Mouse (Mus musculus): Measurements from ENCODE around the gene Gm26992. TPM values are rescaled to one million over a fixed set of nuclear protein-coding genes. Genes with fewer than 3 reads are reported as not detected.

Gm26992 gene
- polyA plus RNA-seq (2015; fragmentation: Nextera tagmentation; extraction: Ambion mirVana): not detected in 2 replicates

DNA sequence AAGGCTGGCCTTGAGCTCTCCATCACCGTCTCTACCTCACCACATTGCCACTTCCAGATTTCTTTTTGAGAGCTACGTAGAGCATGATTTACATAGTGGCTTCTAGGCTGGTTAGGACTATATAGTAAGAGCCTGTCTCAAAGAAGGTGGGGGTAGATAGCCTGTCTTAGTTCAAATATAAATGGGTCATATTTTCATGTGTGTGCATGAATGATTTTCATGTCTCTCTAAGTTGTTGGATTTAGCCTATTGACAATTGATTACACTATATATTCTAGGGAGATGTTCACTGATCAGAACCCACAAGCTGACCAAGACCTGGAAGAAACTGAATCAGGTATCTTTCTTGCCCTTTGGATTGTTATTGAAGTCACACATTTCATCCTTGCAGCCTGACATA, at the start of gene Gm26992:
Gm26992 (plus strand) TSS at position 301 of the 400 bp plus-strand sequence.

GRCm38 (mm10) chrX:103414167-103414566, 7.6 kb upstream of the Gm26992 start, which contains the start of gene Tsx:
Tsx (plus strand) TSS chrX:103414467.

Other genes starting within 250 kb of the Gm26992 start
- gene Nap1l2, start 235.4 kb upstream of the Gm26992 start, polyA plus RNA-seq (2015; fragmentation: Nextera tagmentation; extraction: Ambion mirVana): 0.24 TPM in 2 replicates
- not detected in 2 replicates for gene Cdx4, start 100.6 kb upstream of the Gm26992 start, polyA plus RNA-seq (2015; fragmentation: Nextera tagmentation; extraction: Ambion mirVana)
- gene Chic1, start 65.5 kb upstream of the Gm26992 start, polyA plus RNA-seq (2015; fragmentation: Nextera tagmentation; extraction: Ambion mirVana): 1.5 and 1.7 TPM in 2 replicates
- gene Tsx, start 7.5 kb upstream of the Gm26992 start, polyA plus RNA-seq (2015; fragmentation: Nextera tagmentation; extraction: Ambion mirVana): 0.16 TPM in 1 of 2 replicates, not detected in the other
- not detected in 2 replicates for gene Zcchc13, start 208.6 kb downstream of the Gm26992 start, polyA plus RNA-seq (2015; fragmentation: Nextera tagmentation; extraction: Ambion mirVana)